Mouse (Mus musculus) cerebellum, adult 2 months (tissue): ENCODE results near the gene Milr1.

Experiments used
- CTCF ChIP-seq: fragments of 200-500 bp; IDR thresholded peaks from 2 replicates; pipeline ENCODE4 v1.5.1; 2011; ENCODE audit warnings: low read depth, mild to moderate bottlenecking, control low read depth, low read length, moderate library complexity, borderline replicate concordance; ENCODE audit not compliant: insufficient read depth
- POLR2A ChIP-seq: fragments of 200-500 bp; IDR thresholded peaks from 2 replicates; pipeline ENCODE4 v1.6.1; 2011; ENCODE audit warnings: low read length, control low read depth, borderline replicate concordance; ENCODE audit not compliant: insufficient read depth

GRCm38 (mm10) chr11:106816316-106816715 is 65.3 kb downstream of the Milr1 start:
- TF ChIP-seq POLR2A: no peak
- no peak for TF ChIP-seq CTCF
